Mouse (Mus musculus) left cerebral cortex, adult 2 months (tissue): ENCODE data around the gene Hdac9. TPM values are rescaled to one million over a fixed set of nuclear protein-coding genes. Genes with fewer than 3 reads are reported as not detected.

ENCODE experiments used
- DNase-seq, 2 experiments: peaks; one replicate each; pipeline ENCODE4 v3.0.0; 2021 to 2022; ENCODE audit warnings: low spot score in 2 of 2, mixed read lengths in 1 of 2; ENCODE audit errors: extremely low spot score in 1 of 2
- H3K27ac ChIP-seq: fragments of 200-600 bp; 2 replicates; pipeline ENCODE4 v1.8.1; 2022
- H3K4me3 ChIP-seq: fragments of 200-600 bp; 2 replicates; pipeline ENCODE4 v1.8.1; 2022
- CTCF ChIP-seq: fragments of 200-600 bp; IDR thresholded peaks from 2 replicates; pipeline ENCODE4 v1.8.1; 2022; ENCODE audit warnings: antibody characterized with exemption, mild to moderate bottlenecking, moderate library complexity
- intact Hi-C: fragments of 180-260 bp; cut with DNase I; formaldehyde crosslinking; loops from one replicate; pipeline ENCODE4 v1.15.1; 2025
- total RNA-seq, 2 experiments: library from RNA; stranded (reverse); gene quantifications; 2 replicates each; pipeline ENCODE4 v1.2.3; 2021

The Hdac9 gene
- total RNA-seq, 2 experiments from 2014 or later, result 58.1 to 59.7 TPM

DNA sequence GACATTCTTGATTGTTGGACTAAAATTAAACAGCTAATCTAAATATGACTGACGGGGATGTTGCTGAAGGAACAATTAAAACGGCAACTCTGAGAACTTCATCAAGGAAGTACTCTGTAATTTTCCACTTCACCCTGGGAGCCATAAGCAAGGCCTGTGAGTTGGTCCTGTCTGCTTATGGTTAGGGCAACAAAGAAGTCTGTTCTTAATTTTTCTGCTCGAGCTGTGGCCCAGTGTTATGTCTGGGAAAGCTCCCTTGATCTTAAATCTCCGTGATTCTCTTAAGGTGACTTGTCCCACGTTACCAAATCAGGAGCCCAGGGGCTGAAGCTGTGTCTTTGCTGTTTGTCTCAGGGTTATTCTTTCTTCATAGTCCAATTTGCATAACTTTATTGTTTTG, 236.3 kb downstream of the Hdac9 start:
- no peak for DNase-seq
- intact Hi-C loops, result no loop called here
- TF ChIP-seq CTCF, result no peak
- H3K27ac ChIP-seq, result no peak overlapping the region
- no peak overlapping the region for H3K4me3 ChIP-seq

DNA sequence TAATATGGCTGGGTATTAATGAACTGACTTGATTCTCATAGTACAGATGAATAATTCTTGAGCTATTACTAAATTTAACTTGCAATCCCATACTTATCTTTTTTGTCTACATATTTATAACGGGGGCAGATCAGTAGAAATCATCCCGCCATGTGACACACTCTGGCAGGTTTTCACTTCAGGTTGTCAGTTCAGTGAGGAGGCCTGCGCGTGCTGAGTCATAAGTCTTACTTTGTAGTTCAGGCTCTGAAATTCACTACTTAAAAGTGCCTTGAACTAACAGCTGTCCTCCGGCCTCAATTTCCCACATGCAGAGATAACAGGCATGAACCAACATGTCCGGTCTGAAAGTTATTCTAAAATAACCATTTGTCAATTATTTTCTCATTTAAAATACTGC, 239.8 kb downstream of the Hdac9 start:
- no peak for TF ChIP-seq CTCF
- Histone ChIP-seq H3K27ac (no peak overlapping the region), H3K4me3 (no peak overlapping the region)
- no peak for DNase-seq
- intact Hi-C loops, result no loop called here

DNA sequence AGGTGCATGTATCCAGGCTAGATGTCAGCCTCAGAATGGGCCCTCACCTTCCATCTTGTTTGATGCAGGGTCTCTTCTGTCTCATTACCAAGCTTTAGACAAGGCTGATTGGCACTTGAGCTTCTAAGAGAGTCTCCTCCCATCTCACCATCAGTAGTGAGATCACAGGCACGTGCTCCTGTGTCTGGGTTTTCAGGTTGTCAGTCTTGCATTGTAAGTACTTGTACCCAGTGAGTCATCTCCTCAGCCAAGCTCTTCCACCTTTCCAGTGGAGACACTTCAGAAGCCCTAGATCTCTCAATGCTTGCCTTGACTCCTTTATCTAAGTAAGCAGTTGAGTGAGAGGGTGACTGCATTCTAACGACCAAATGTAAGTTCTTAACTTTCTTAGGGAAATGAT, 242.7 kb downstream of the Hdac9 start:
- DNase-seq, result no peak
- Histone ChIP-seq H3K27ac (no peak overlapping the region), H3K4me3 (no peak overlapping the region)
- TF ChIP-seq CTCF, result no peak
- intact Hi-C loops, result no loop called here

- Histone ChIP-seq H3K4me3 (no peak overlapping the region), H3K27ac (no peak overlapping the region)
- intact Hi-C loops, result no loop called here
- TF ChIP-seq CTCF, result no peak
- no peak for DNase-seq
These were observed 243.4 kb downstream of the Hdac9 start for GRCm38 (mm10) chr12:34673539-34673938.

DNA sequence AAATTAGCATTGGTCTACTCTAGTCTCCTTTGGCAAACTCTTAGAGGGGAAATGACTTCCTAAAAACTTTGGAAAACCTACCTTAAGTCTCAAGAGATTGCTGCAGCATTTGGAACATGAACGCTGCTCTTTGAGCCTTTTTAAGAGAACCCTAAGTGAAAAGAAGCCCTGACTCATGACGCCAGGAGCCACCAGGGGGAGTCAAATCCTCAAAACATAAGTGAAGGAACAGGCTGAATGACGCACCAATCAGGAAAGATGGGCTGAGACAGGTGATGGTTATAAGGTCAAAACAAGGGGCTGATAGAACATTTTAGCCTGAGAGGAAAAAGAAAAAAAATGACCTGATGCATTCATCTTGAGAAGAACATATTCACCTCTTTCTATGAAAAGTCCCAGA, 252.1 kb downstream of the Hdac9 start:
- TF ChIP-seq CTCF, result peak; percentile 89

GRCm38 (mm10) chr12:34661378-34661777, 255.5 kb downstream of the Hdac9 start:
- Histone ChIP-seq H3K27ac (no peak overlapping the region), H3K4me3 (no peak overlapping the region)
- no peak for DNase-seq
- TF ChIP-seq CTCF, result peak; percentile 33
- intact Hi-C loops, result no loop called here

More for the DNA sequence above, 252.1 kb downstream of the Hdac9 start:
- peak; percentile 76 to 82 for DNase-seq
- intact Hi-C loops, result loop anchor here (1.0 to 2.0 kb wide), 3 partner anchors 242 to 518 kb away; no protein-coding TSS in a partner anchor
- H3K27ac ChIP-seq, result no peak overlapping the region
- H3K4me3 ChIP-seq, result no peak overlapping the region

GRCm38 (mm10) chr12:34660027-34660426, 256.9 kb downstream of the Hdac9 start:
- intact Hi-C loops, result no loop called here
- H3K4me3 ChIP-seq, result no peak overlapping the region
- H3K27ac ChIP-seq, result no peak overlapping the region
- DNase-seq, result no peak
- no peak for TF ChIP-seq CTCF

- intact Hi-C loops, result loop anchor here (5.0 to 10.0 kb wide), 4 partner anchors 206 to 1051 kb away; no protein-coding TSS in a partner anchor
- DNase-seq, result no peak
- no peak for TF ChIP-seq CTCF
These were observed 258.3 kb downstream of the Hdac9 start for GRCm38 (mm10) chr12:34658568-34658967.

DNA sequence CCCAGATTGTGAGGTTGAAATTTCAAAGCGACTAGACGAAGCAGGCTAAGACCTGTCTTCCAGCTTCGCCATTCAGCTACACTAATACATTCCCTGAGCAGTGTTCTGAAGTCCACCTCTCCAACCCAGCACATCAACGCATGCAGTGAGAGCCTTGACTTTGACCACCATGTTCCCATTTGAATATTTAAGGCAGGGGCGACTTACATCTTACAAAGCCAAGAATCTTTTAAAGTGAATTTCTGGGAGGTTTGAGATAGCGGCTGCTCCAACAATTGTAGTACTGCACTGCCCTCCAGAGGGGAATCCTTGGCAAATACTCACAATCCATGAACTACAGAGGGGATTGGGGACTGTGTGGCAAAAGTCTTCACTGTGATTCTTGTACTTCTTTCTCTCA, 258.8 kb downstream of the Hdac9 start:
- H3K4me3 ChIP-seq, result peak overlapping the region; percentile 35
- intact Hi-C loops, result loop anchor here (5.0 to 10.0 kb wide), 4 partner anchors 206 to 1051 kb away; no protein-coding TSS in a partner anchor
- TF ChIP-seq CTCF, result peak; percentile 81
- DNase-seq, result peak; percentile 45 to 59
- no peak overlapping the region for H3K27ac ChIP-seq

More at GRCm38 (mm10) chr12:34658568-34658967, 258.3 kb downstream of the Hdac9 start:
- Histone ChIP-seq H3K27ac (no peak overlapping the region), H3K4me3 (no peak overlapping the region)

- Histone ChIP-seq H3K4me3 (no peak overlapping the region), H3K27ac (no peak overlapping the region)
- intact Hi-C loops, result loop anchor here (2.0 to 10.0 kb wide), 4 partner anchors 156 to 1171 kb away; no protein-coding TSS in a partner anchor
- DNase-seq, result no peak
- peak; percentile 62 for TF ChIP-seq CTCF
These were observed 263.3 kb downstream of the Hdac9 start for GRCm38 (mm10) chr12:34653615-34654014.

DNA sequence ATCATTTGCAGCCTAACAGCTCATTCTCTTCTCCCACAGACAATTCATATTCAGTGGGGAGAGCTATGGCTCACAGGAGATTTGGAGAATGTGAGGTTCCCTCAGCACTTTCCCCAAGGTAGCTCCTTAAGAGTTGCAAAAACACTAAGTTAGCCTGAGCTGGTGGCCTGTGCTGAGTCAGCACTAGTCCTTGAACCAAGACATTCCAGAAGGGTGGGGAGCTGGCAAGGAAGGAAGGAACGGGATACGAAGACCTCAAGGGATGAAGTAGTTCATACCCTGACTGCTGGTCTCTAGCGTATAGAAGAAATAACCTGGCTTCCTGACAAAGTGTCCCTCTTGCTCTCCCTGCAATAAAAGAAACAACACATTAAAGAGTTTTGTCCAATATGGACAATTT, 268.1 kb downstream of the Hdac9 start:
- Histone ChIP-seq H3K27ac (no peak overlapping the region), H3K4me3 (no peak overlapping the region)
- intact Hi-C loops, result no loop called here
- DNase-seq, result no peak
- no peak for TF ChIP-seq CTCF

DNA sequence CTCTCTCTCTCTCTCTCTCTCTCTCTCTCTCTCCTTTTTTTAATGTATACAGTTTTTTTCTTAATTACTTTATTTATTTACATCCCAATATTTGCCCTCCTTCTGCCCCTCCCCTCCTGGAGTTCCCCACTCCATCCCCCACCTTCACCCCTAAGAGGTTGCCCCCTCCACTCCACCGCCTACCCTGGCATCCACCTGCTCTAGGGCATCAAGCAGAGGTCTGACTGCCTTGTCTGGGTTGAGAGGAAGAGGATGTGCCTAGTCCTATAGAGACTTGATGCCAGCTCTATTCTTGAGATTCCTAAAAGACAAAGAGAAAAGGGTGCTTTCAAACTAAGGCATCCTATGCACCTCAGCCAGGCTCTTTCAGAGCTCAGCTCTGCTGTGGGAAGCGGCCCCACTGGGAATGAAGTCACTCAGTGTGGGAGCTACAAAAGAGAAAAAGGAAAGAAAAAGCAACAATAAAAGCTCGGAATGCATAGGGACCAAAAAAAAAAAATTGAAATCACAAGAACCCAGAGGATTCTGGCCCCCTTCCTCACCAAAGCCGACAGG, 275.1 kb downstream of the Hdac9 start:
- Histone ChIP-seq H3K4me3 (no peak overlapping the region), H3K27ac (no peak overlapping the region)
- no peak for TF ChIP-seq CTCF
- no peak for DNase-seq
- intact Hi-C loops, result no loop called here
